In genomic region chr14:7874495-7874894, GRCm38 (mm10) we compare ENCODE assay signal across 29 mouse cellular contexts. TPM values are rescaled to one million over a fixed set of nuclear protein-coding genes. Genes with fewer than 3 reads are reported as not detected.
DNase-seq lines count a peak whose midpoint lies in the region; ATAC-seq and TF ChIP-seq lines count a peak whose summit lies in the region.
"Had no signal": no experiment of that assay in that cellular context is flagged by ENCODE, and none has a peak within 500 bp of the region (broad histone marks: within the 10 kb centered on the region; RNA-seq: fewer than 3 reads in every experiment).

No protein-coding gene starts in this region.

- H3K27me3 ChIP-seq in heart, embryonic 10.5 days (ENCODE audit: insufficient read depth, poor library complexity, severe bottlenecking) = no peaks in the 10 kb centered on the region
- H3K27me3 ChIP-seq in liver, adult 2 months (ENCODE audit: control insufficient read depth, insufficient read depth, low read length) = no peaks in the 10 kb centered on the region
- H3K27me3 ChIP-seq in liver, embryonic 11.5 days (replicated peaks; ENCODE audit: control insufficient read depth, insufficient read depth, low read length) = no peaks in the 10 kb centered on the region
- no peaks in the 10 kb centered on the region for H3K27me3 ChIP-seq in hindbrain, embryonic 11.5 days (ENCODE audit: control insufficient read depth, insufficient read depth, low read length)
- H3K27me3 ChIP-seq: CH12.LX; embryonic facial prominence, embryonic 12.5 days; forebrain, embryonic 15.5 days; hindbrain, embryonic 15.5 days; limb, embryonic 12.5 days; liver, embryonic 12.5 days had no signal

- H3K27ac ChIP-seq in heart, embryonic 10.5 days = no peak overlapping the region
- H3K27ac ChIP-seq in liver, adult 2 months (replicated peaks; ENCODE audit: insufficient read depth, low read depth, low read length) = 0 out of 2 replicates have a peak overlapping the region, but pooled peaks have one; percentile 40
- no peak overlapping the region for H3K27ac ChIP-seq in liver, embryonic 11.5 days (ENCODE audit: low read depth, low read length)
- H3K27ac ChIP-seq in hindbrain, embryonic 11.5 days (ENCODE audit: low read depth, low read length) = no peak overlapping the region
- H3K27ac ChIP-seq: embryonic facial prominence, embryonic 12.5 days; forebrain, embryonic 10.5 days; forebrain, embryonic 15.5 days; hindbrain, embryonic 15.5 days; layer of hippocampus, adult 2 months; left cerebral cortex, adult 2 months; limb, embryonic 12.5 days; liver, embryonic 12.5 days; macrophage had no signal

- H3K4me3 ChIP-seq in heart, embryonic 10.5 days = no peak overlapping the region
- H3K4me3 ChIP-seq in liver, adult 2 months (ENCODE audit: insufficient read depth, low read depth, low read length) = no peak overlapping the region
- no peak overlapping the region for H3K4me3 ChIP-seq in liver, embryonic 11.5 days (ENCODE audit: low read depth, low read length)
- H3K4me3 ChIP-seq in hindbrain, embryonic 11.5 days (ENCODE audit: low read depth, low read length) = no peak overlapping the region
- H3K4me3 ChIP-seq: embryonic facial prominence, embryonic 12.5 days; forebrain, embryonic 10.5 days; forebrain, embryonic 15.5 days; hindbrain, embryonic 15.5 days; layer of hippocampus, adult 2 months; left cerebral cortex, adult 2 months; limb, embryonic 12.5 days; liver, embryonic 12.5 days had no signal

- DNase-seq in heart, adult 11 months = peak; percentile 66
- no peak for DNase-seq in heart, embryonic 10.5 days (ENCODE audit: low spot score)
- DNase-seq in kidney, adult 9 months = peak; percentile 42
- DNase-seq in kidney, adult 18-20 months = no peak
- DNase-seq in liver, adult 2 months (ENCODE audit: extremely low read depth, low read depth, low spot score) = no peak
- DNase-seq in liver, embryonic 11.5 days (ENCODE audit: low spot score) = no peak
- no peak for DNase-seq in hindbrain, embryonic 11.5 days (ENCODE audit: low spot score)
- DNase-seq: adrenal gland, postnatal 14 days; cerebellum, adult 11-12 months; cerebellum, adult 9-11 months; embryo, embryonic 11 days; gastrocnemius, postnatal 25 days; heart, adult 18-20 months; liver, postnatal 0 days; midbrain, embryonic 14.5 days; retina, postnatal 1 day; right cerebral cortex, postnatal 14 days; thymus, postnatal 14 days had no signal

- no peak for TF ChIP-seq POLR2A in liver, adult 2 months (IDR thresholded peaks at IDR 0.05; ENCODE audit: extremely low read depth, insufficient read depth, low read length)

- no peaks in the 10 kb centered on the region for H3K9me3 ChIP-seq in heart, embryonic 10.5 days
- no peaks in the 10 kb centered on the region for H3K9me3 ChIP-seq in liver, embryonic 11.5 days (ENCODE audit: control insufficient read depth, low read length)
- H3K9me3 ChIP-seq in hindbrain, embryonic 11.5 days (ENCODE audit: control insufficient read depth, low read length) = no peaks in the 10 kb centered on the region
- H3K9me3 ChIP-seq: embryonic facial prominence, embryonic 12.5 days; forebrain, embryonic 10.5 days; forebrain, embryonic 15.5 days; hindbrain, embryonic 15.5 days; limb, embryonic 12.5 days; liver, embryonic 12.5 days had no signal

- ATAC-seq in liver, embryonic 11.5 days (replicated peaks; ENCODE audit: low FRiP score) = no peak
- no peak for ATAC-seq in hindbrain, embryonic 11.5 days (ENCODE audit: low FRiP score)
- ATAC-seq: forebrain, embryonic 15.5 days; inflammation-experienced regulatory T-cells, adult 6 months; liver, embryonic 12.5 days; liver, postnatal 0 days had no signal

- 68% methylated on average over 4 of the region's 4 CpGs for WGBS in heart, embryonic 10.5 days
- WGBS in liver, adult 2 months = 68% methylated on average over 4 of the region's 4 CpGs
- 73% methylated on average over 4 of the region's 4 CpGs for WGBS in liver, embryonic 11.5 days
- WGBS in hindbrain, embryonic 11.5 days = 90% methylated on average over 4 of the region's 4 CpGs

- H3K36me3 ChIP-seq in heart, embryonic 10.5 days = peaks cover 25% of the 10 kb centered on the region; the same call in 1 of the 2 replicates
- peaks cover 43% of the 10 kb centered on the region for H3K36me3 ChIP-seq in liver, adult 2 months (ENCODE audit: control insufficient read depth, insufficient read depth, low read length)
- peaks cover 3% of the 10 kb centered on the region; the same call in 1 of the 2 replicates for H3K36me3 ChIP-seq in liver, embryonic 11.5 days (ENCODE audit: control insufficient read depth, insufficient read depth, low read length)
- no peaks in the 10 kb centered on the region for H3K36me3 ChIP-seq in hindbrain, embryonic 11.5 days (ENCODE audit: control insufficient read depth, insufficient read depth, low read length)

- no peaks in the 10 kb centered on the region for H3K79me2 ChIP-seq in liver, adult 2 months (ENCODE audit: control insufficient read depth, insufficient read depth, low read length)

- no peak for TF ChIP-seq CTCF in liver, adult 2 months (IDR thresholded peaks at IDR 0.05; ENCODE audit: low read depth, low read length)

- H3K9ac ChIP-seq in liver, adult 2 months (ENCODE audit: low read depth, low read length) = no peak overlapping the region
- no peak overlapping the region for H3K9ac ChIP-seq in liver, embryonic 11.5 days (ENCODE audit: low read depth, low read length)
- H3K9ac ChIP-seq in hindbrain, embryonic 11.5 days (ENCODE audit: low read depth, low read length) = no peak overlapping the region
- H3K9ac ChIP-seq: embryonic facial prominence, embryonic 12.5 days; forebrain, embryonic 15.5 days; hindbrain, embryonic 15.5 days; limb, embryonic 12.5 days; liver, embryonic 12.5 days; liver, postnatal 0 days had no signal

- H3K4me1 ChIP-seq in heart, embryonic 10.5 days = no peaks in the 10 kb centered on the region
- no peaks in the 10 kb centered on the region for H3K4me1 ChIP-seq in liver, adult 2 months (ENCODE audit: control insufficient read depth, insufficient read depth, low read length)
- H3K4me1 ChIP-seq in liver, embryonic 11.5 days (replicated peaks; ENCODE audit: control insufficient read depth, insufficient read depth, low read length) = no peaks in the 10 kb centered on the region
- no peaks in the 10 kb centered on the region for H3K4me1 ChIP-seq in hindbrain, embryonic 11.5 days (replicated peaks; ENCODE audit: control insufficient read depth, insufficient read depth, low read length)
- H3K4me1 ChIP-seq: embryonic facial prominence, embryonic 12.5 days; forebrain, embryonic 10.5 days; forebrain, embryonic 15.5 days; hindbrain, embryonic 15.5 days; limb, embryonic 12.5 days had no signal

- H3K4me2 ChIP-seq in liver, embryonic 11.5 days = no peak overlapping the region
- no peak overlapping the region for H3K4me2 ChIP-seq in hindbrain, embryonic 11.5 days (replicated peaks; ENCODE audit: low read depth, low read length)
- H3K4me2 ChIP-seq: embryonic facial prominence, embryonic 12.5 days; forebrain, embryonic 15.5 days; hindbrain, embryonic 15.5 days; limb, embryonic 12.5 days; liver, embryonic 12.5 days had no signal

RNA-seq across cellular contexts. Expression of gene Flnb, which starts 56.7 kb away (rescaled TPM):
- 15.2 and 18.5 TPM in 2 replicates for polyA plus RNA-seq in heart, embryonic 10.5 days (2016; fragmentation: Nextera tagmentation; extraction: Ambion mirVana)
- total RNA-seq in liver, adult 2 months (2014; rRNA removed) = 27.8 and 34.6 TPM in 2 replicates
- 10.6 and 15.9 TPM in 2 replicates for polyA plus RNA-seq in liver, adult 2 months (2012; rRNA removed)
- polyA plus RNA-seq in liver, embryonic 11.5 days (2014; fragmentation: Nextera tagmentation; extraction: Ambion mirVana) = 13.3 and 14.2 TPM in 2 replicates
- 12.9 and 16.5 TPM in 2 replicates for polyA plus RNA-seq in hindbrain, embryonic 11.5 days (2014; fragmentation: Nextera tagmentation; extraction: Ambion mirVana)

Comparison
In these comparisons a context has a peak if more than half of its experiments do, and no peak if none do; other contexts are left out.
1. DNase-seq: peak in heart, adult 11 months (single experiment) and kidney, adult 9 months (single experiment); none in heart, embryonic 10.5 days (single experiment), kidney, adult 18-20 months (single experiment), liver, adult 2 months (single experiment), liver, embryonic 11.5 days (single experiment) and hindbrain, embryonic 11.5 days (single experiment).